Mouse (Mus musculus) erythroid progenitor cell, adult 5-6 weeks (primary cell): ENCODE results near the gene Tagln. TPM values are rescaled to one million over a fixed set of nuclear protein-coding genes. Genes with fewer than 3 reads are reported as not detected.

Source experiments
- ATAC-seq: replicated peaks from 2 replicates; pipeline ENCODE4 v1.8.0; 2016; ENCODE audit warnings: moderate number of reproducible peaks, mild to moderate bottlenecking, moderate TSS enrichment, inconsistent platforms; ENCODE audit not compliant: poor library complexity, low FRiP score, severe bottlenecking
- total RNA-seq, 2 experiments: library from RNA; stranded (forward) in 1 of 2; stranded (reverse) in 1 of 2; fragments of 150-400 nt in 1 of 2; fragments of 186-747, 209-891 nt in 1 of 2; gene quantifications; 2 replicates each; pipeline versions ENCODE4 v1.2.3 to v1.2.4; 2015 to 2017; ENCODE audit warnings: low replicate concordance in 2 of 2

The Tagln gene
- total RNA-seq, 2 experiments from 2014 or later: not detected

DNA sequence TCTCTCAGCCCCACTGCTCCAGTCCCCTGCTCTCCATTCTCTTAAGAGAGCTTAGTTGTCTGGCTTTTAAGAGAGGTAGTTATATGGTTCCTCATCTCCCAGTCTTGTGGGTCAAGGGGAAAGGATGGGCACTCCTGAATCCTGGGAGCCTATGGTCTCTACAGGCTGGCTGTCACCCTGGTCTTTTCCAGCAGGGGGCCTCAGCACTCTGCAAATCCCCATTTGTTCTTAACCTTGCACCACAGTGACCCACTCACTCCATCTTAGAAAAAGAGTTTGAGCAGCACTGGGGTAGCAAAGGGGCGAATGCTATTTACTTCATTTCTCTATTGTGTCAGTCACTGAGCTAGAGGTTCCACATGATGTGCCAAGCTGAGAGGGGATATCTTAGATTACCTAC lies 24.2 kb downstream of the Tagln start:
- no peak for ATAC-seq

GRCm38 (mm10) chr9:45910995-45911394 lies 24.9 kb downstream of the Tagln start:
- ATAC-seq: no peak

DNA sequence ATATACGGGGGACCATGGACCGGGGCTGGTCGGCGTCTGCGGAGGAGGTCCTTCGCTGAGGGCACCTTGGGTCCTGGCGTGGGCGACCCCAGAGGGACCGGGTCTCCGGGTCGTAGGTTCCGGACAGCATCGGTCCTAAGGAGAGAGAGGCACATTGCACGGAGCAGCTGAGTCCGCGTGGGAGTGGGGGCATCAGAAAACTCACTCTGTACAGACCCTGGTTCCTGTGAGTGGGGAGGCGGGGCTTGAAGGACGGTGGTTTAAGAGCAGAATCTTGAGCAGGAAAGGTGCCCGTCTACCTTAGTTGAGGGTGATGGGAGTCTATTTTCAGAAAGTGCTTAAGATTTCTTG lies 28.8 kb downstream of the Tagln start:
- ATAC-seq: peak; percentile 62

GRCm38 (mm10) chr9:45906355-45907077 lies 29.3 kb downstream of the Tagln start, which contains the start of the genes Pcsk7 and Rnf214:
TSS of gene Pcsk7 (plus strand) at chr9:45906497.
TSS of gene Rnf214 (minus strand) at chr9:45906911.
- ATAC-seq: peak; percentile 94

- ATAC-seq: no peak
Observed at GRCm38 (mm10) chr9:45905811-45906237, 30.0 kb downstream of the Tagln start.

- no peak for ATAC-seq
Observed at GRCm38 (mm10) chr9:45905196-45905595, 30.7 kb downstream of the Tagln start.

DNA sequence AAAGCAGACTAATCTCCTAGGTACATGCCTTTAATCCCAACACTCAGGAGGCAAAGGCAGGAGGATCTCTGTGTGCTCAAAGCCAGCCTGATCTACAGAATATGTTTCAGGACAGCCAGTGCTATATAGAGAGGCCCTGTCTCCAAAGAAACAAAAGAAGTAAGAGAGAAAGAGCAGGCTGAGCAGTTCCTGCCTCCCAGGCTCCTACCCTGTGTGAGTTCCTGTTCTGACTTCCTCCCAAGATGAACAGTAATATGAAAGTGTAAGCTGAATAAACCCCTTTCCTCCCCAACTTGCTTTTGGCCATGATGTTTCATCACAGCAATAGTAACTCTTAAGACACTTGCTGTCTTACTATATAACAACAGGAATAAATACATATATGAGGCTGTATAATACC lies 42.2 kb downstream of the Tagln start:
- ATAC-seq: no peak

Other genes with a start within 250 kb of the Tagln start
- gene Cep164, start 107.4 kb downstream of the Tagln start, total RNA-seq (2015; ENCODE audit: low replicate concordance): 31.4 and 47.4 TPM in 2 replicates
- 39.9 and 50.2 TPM in 2 replicates for gene Cep164, start 107.4 kb downstream of the Tagln start, total RNA-seq (2017; ENCODE audit: low replicate concordance)
- gene Bace1, start 97.5 kb downstream of the Tagln start, total RNA-seq (2015; ENCODE audit: low replicate concordance): 3.8 and 4.3 TPM in 2 replicates
- gene Bace1, start 97.5 kb downstream of the Tagln start, total RNA-seq (2017; ENCODE audit: low replicate concordance): 1.5 and 2.2 TPM in 2 replicates
- 7.6 and 13.4 TPM in 2 replicates for gene Pcsk7, start 29.6 kb downstream of the Tagln start, total RNA-seq (2015; ENCODE audit: low replicate concordance)
- 10.1 and 12.5 TPM in 2 replicates for gene Pcsk7, start 29.6 kb downstream of the Tagln start, total RNA-seq (2017; ENCODE audit: low replicate concordance)
- gene Rnf214, start 29.1 kb downstream of the Tagln start, total RNA-seq (2015; ENCODE audit: low replicate concordance): 11.5 and 28.9 TPM in 2 replicates
- gene Rnf214, start 29.1 kb downstream of the Tagln start, total RNA-seq (2017; ENCODE audit: low replicate concordance): 71.4 and 81.8 TPM in 2 replicates
- gene Sidt2, start 19.2 kb upstream of the Tagln start, total RNA-seq (2015; ENCODE audit: low replicate concordance): 16.3 and 20.5 TPM in 2 replicates
- 17.2 and 22.2 TPM in 2 replicates for gene Sidt2, start 19.2 kb upstream of the Tagln start, total RNA-seq (2017; ENCODE audit: low replicate concordance)
- gene Pafah1b2, start 76.6 kb upstream of the Tagln start, total RNA-seq (2015; ENCODE audit: low replicate concordance): 29.3 and 31.4 TPM in 2 replicates
- gene Pafah1b2, start 76.6 kb upstream of the Tagln start, total RNA-seq (2017; ENCODE audit: low replicate concordance): 52.9 and 68.6 TPM in 2 replicates
- gene Sik3, start 76.8 kb upstream of the Tagln start, total RNA-seq (2015; ENCODE audit: low replicate concordance): 4.6 and 6.5 TPM in 2 replicates
- 1.4 and 11.6 TPM in 2 replicates for gene Sik3, start 76.8 kb upstream of the Tagln start, total RNA-seq (2017; ENCODE audit: low replicate concordance)